Mouse (Mus musculus): ENCODE data around the gene Ggact. TPM values are rescaled to one million over a fixed set of nuclear protein-coding genes. Genes with fewer than 3 reads are reported as not detected.

Gene Ggact
- polyA plus RNA-seq, 1 experiment from 2014 or later: 10.5 TPM

DNA sequence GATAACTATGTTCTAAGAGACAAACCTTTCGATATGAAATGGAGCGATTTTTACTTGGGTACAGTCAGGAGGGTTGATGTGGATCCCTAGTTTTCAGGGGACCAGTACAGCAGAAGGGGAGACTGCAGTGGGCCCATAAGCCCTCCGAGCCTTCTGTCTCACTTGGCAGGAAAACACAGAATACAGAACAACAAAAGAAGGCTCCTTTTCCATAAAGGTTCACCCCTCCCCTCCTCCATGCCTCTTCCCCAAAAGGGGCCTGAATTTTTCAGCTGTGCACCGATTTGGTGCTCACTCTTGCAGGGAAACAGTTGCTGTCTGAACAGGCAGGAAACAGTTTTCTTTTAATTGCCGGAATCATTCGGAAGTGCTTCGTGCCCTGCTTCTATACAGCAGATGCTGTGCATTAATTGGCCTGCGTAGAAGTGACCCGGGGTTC, 31.3 kb downstream of the Ggact start:
- peaks cover 8% of the 10 kb centered on the region for H3K4me1 ChIP-seq (ENCODE audit: control insufficient read depth, insufficient read depth, low read length)
- no peaks in the 10 kb centered on the region for H3K27me3 ChIP-seq (ENCODE audit: control insufficient read depth, insufficient read depth, low read length)
- WGBS: 34% methylated on average over 9 of the region's 9 CpGs
- H3K9ac ChIP-seq (ENCODE audit: low read length): no peak overlapping the region
- H3K9me3 ChIP-seq (ENCODE audit: control insufficient read depth, low read length): no peaks in the 10 kb centered on the region
- DNase-seq (ENCODE audit: low spot score) (no peak), ATAC-seq (ENCODE audit: insufficient number of reproducible peaks, low FRiP score, low TSS enrichment, low read depth) (no peak)
- H3K36me3 ChIP-seq (ENCODE audit: control insufficient read depth, insufficient read depth, low read length): no peaks in the 10 kb centered on the region
- H3K4me2 ChIP-seq (ENCODE audit: low read depth, severe bottlenecking): no peak overlapping the region
- H3K4me3 ChIP-seq (ENCODE audit: low read depth, low read length): no peak overlapping the region
- H3K27ac ChIP-seq (replicated peaks; ENCODE audit: low read depth, low read length): 0 out of 2 replicates have a peak overlapping the region, but pooled peaks have one; percentile 15

DNA sequence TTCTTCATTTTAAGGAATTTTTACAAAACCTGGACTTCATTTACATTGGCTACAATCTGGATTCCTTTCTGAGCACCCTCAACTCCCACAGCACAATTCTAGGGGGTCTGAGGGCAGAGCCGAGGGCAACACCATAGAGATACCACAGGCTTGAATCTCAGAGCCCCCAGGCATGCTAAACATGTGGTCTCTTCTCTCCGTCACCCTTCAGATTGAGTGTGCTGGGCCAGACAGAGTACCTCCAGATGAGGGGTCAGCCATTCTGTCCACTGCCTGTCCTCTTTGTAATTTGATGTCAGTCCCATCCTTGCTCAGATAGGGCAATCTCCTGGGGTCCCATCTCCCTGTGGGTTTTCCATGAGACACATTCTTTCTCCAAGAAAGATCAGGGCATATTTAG, 31.9 kb downstream of the Ggact start:
- 50% methylated on average over 2 of the region's 2 CpGs for WGBS
- DNase-seq (ENCODE audit: low spot score) (no peak), ATAC-seq (ENCODE audit: insufficient number of reproducible peaks, low FRiP score, low TSS enrichment, low read depth) (0 out of 2 replicates have a peak, but pooled peaks have one; percentile 58)
- Histone ChIP-seq H3K9ac (ENCODE audit: low read length) (no peak overlapping the region), H3K27ac (replicated peaks; ENCODE audit: low read depth, low read length) (peak overlapping the region; percentile 15; the same call in 1 of the 2 replicates), H3K4me2 (ENCODE audit: low read depth, severe bottlenecking) (no peak overlapping the region), H3K9me3 (ENCODE audit: control insufficient read depth, low read length) (no peaks in the 10 kb centered on the region), H3K36me3 (ENCODE audit: control insufficient read depth, insufficient read depth, low read length) (no peaks in the 10 kb centered on the region), H3K4me3 (ENCODE audit: low read depth, low read length) (no peak overlapping the region), H3K4me1 (ENCODE audit: control insufficient read depth, insufficient read depth, low read length) (peaks cover 8% of the 10 kb centered on the region), H3K27me3 (ENCODE audit: control insufficient read depth, insufficient read depth, low read length) (no peaks in the 10 kb centered on the region)

DNA sequence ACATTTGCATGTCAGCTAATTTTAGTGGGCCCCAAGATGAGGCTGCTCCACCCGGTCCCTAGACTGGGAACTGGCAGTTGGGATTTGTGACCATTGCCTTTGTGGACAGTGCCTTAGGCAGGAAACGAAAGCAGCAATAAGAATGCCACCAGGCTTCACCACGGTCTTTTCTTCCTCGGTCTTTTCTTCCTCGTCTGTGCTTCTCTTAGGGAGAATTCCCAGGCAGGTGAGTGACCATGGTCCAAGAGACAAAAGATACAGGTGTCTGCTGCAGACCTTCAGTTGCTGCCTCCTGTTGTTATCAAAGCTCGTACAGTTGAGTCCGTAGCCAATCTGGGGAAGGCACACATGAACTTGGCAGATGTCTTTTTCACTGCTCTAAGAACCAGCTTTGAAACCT, 33.3 kb downstream of the Ggact start:
- H3K9me3 ChIP-seq (ENCODE audit: control insufficient read depth, low read length): no peaks in the 10 kb centered on the region
- peaks cover 10% of the 10 kb centered on the region for H3K4me1 ChIP-seq (ENCODE audit: control insufficient read depth, insufficient read depth, low read length)
- no peak overlapping the region for H3K4me3 ChIP-seq (ENCODE audit: low read depth, low read length)
- DNase-seq (ENCODE audit: low spot score): no peak
- ATAC-seq (ENCODE audit: insufficient number of reproducible peaks, low FRiP score, low TSS enrichment, low read depth): no peak
- no peaks in the 10 kb centered on the region for H3K27me3 ChIP-seq (ENCODE audit: control insufficient read depth, insufficient read depth, low read length)
- H3K27ac ChIP-seq (replicated peaks; ENCODE audit: low read depth, low read length): no peak overlapping the region
- WGBS: 76% methylated on average over 7 of the region's 7 CpGs
- H3K4me2 ChIP-seq (ENCODE audit: low read depth, severe bottlenecking): no peak overlapping the region
- no peak overlapping the region for H3K9ac ChIP-seq (ENCODE audit: low read length)
- no peaks in the 10 kb centered on the region for H3K36me3 ChIP-seq (ENCODE audit: control insufficient read depth, insufficient read depth, low read length)

DNA sequence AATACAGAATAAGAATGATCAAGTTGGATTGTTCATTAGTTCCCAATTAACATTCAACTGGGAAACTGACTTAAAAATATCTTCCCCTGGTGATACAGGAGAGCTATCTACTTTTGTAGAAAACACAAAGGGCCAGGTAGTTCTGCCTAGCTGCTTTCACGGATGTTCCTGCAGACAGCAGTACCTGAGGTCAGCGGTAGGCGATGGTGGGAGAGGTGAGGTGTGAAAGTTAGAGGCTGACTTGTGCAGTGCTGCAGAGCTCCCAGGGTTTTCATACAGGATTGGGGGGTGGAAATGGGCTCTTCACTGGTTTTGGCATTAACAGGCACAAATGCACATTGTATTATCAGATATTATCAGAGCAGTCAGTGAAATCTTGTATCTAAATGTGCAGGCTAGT, 35.8 kb downstream of the Ggact start:
- Histone ChIP-seq H3K9ac (ENCODE audit: low read length) (no peak overlapping the region), H3K9me3 (ENCODE audit: control insufficient read depth, low read length) (no peaks in the 10 kb centered on the region), H3K27me3 (ENCODE audit: control insufficient read depth, insufficient read depth, low read length) (no peaks in the 10 kb centered on the region), H3K36me3 (ENCODE audit: control insufficient read depth, insufficient read depth, low read length) (no peaks in the 10 kb centered on the region), H3K4me3 (ENCODE audit: low read depth, low read length) (no peak overlapping the region), H3K4me2 (ENCODE audit: low read depth, severe bottlenecking) (no peak overlapping the region), H3K4me1 (ENCODE audit: control insufficient read depth, insufficient read depth, low read length) (peaks cover 3% of the 10 kb centered on the region; the same call in 1 of the 2 replicates), H3K27ac (replicated peaks; ENCODE audit: low read depth, low read length) (no peak overlapping the region)
- 86% methylated on average over 3 of the region's 3 CpGs for WGBS
- DNase-seq (ENCODE audit: low spot score): no peak
- ATAC-seq (ENCODE audit: insufficient number of reproducible peaks, low FRiP score, low TSS enrichment, low read depth): no peak

DNA sequence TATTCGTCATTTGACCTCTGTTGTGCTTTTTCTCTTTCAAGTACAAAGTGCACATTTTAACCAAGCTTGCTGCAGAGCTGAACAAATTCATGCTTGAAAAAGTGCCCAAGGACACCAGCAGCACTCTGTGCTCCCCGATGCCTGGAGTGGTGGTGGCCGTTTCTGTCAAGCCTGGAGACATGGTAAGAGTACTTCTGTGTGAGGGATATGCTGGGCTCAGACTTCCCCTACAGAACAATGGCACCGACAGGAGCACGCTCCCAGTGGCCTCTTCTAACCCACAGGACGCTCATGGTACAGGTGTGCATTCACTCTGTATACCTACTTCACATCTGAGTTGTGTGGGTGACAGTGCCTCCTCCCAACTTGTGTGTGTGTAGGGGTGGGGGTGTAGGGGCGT, 36.8 kb downstream of the Ggact start:
- no peaks in the 10 kb centered on the region for H3K9me3 ChIP-seq (ENCODE audit: control insufficient read depth, low read length)
- H3K9ac ChIP-seq (ENCODE audit: low read length): no peak overlapping the region
- no peak for DNase-seq (ENCODE audit: low spot score)
- no peak overlapping the region for H3K27ac ChIP-seq (replicated peaks; ENCODE audit: low read depth, low read length)
- H3K4me2 ChIP-seq (ENCODE audit: low read depth, severe bottlenecking): no peak overlapping the region
- no peaks in the 10 kb centered on the region for H3K36me3 ChIP-seq (ENCODE audit: control insufficient read depth, insufficient read depth, low read length)
- ATAC-seq (ENCODE audit: insufficient number of reproducible peaks, low FRiP score, low TSS enrichment, low read depth): no peak
- no peak overlapping the region for H3K4me3 ChIP-seq (ENCODE audit: low read depth, low read length)
- H3K27me3 ChIP-seq (ENCODE audit: control insufficient read depth, insufficient read depth, low read length): no peaks in the 10 kb centered on the region
- H3K4me1 ChIP-seq (ENCODE audit: control insufficient read depth, insufficient read depth, low read length): peaks cover 5% of the 10 kb centered on the region; the same call in 1 of the 2 replicates
- 72% methylated on average over 7 of the region's 7 CpGs for WGBS

DNA sequence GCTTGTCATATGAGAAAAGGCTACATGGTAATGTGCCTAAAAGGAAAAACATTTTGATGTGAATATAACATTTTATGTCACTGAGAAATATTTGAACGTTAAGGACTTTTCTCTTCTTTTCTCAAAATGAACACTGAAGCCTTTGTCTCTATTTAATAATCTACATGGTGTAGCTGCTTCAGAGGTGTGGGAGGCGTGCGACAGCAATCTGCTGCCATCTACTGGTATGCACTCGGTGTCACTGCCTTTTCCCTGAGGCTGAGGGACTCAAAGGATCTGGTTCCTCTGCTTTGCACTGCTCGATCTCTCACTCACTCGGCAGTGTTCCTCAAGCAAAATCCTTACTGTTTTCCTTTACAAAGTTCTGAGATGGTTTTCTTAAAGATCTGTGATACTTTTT, 37.4 kb downstream of the Ggact start:
- no peak overlapping the region for H3K4me2 ChIP-seq (ENCODE audit: low read depth, severe bottlenecking)
- H3K4me3 ChIP-seq (ENCODE audit: low read depth, low read length): no peak overlapping the region
- no peaks in the 10 kb centered on the region for H3K27me3 ChIP-seq (ENCODE audit: control insufficient read depth, insufficient read depth, low read length)
- H3K4me1 ChIP-seq (ENCODE audit: control insufficient read depth, insufficient read depth, low read length): 0 out of 2 replicates have a peak, but pooled peaks cover 5% of the 10 kb centered on the region
- WGBS: 4% methylated on average over 6 of the region's 6 CpGs
- no peak overlapping the region for H3K27ac ChIP-seq (replicated peaks; ENCODE audit: low read depth, low read length)
- DNase-seq (ENCODE audit: low spot score) (peak; percentile 82), ATAC-seq (ENCODE audit: insufficient number of reproducible peaks, low FRiP score, low TSS enrichment, low read depth) (no peak)
- H3K9ac ChIP-seq (ENCODE audit: low read length): no peak overlapping the region
- no peaks in the 10 kb centered on the region for H3K36me3 ChIP-seq (ENCODE audit: control insufficient read depth, insufficient read depth, low read length)
- H3K9me3 ChIP-seq (ENCODE audit: control insufficient read depth, low read length): no peaks in the 10 kb centered on the region

DNA sequence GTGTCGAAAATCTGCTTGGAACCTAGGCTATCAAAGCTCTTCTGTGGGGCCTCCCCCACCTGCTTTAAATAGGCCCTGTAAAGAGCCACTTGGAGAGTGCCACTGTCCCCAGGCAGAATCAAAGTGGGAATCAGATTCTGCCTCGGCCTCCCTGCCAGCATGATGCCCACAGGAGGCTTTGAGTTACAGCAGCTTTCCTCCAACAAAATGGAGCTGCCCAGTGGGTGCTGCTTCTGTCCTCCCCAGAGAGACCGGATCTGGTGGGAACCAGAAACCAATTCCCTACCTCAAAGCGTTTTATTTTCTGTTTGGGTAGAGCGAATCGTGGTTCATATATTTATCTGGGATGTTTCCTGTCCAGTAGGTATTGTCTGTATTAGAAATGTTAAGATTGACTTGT, 37.9 kb downstream of the Ggact start:
- DNase-seq (ENCODE audit: low spot score): no peak
- ATAC-seq (ENCODE audit: insufficient number of reproducible peaks, low FRiP score, low TSS enrichment, low read depth): no peak
- no peaks in the 10 kb centered on the region for H3K27me3 ChIP-seq (ENCODE audit: control insufficient read depth, insufficient read depth, low read length)
- H3K9me3 ChIP-seq (ENCODE audit: control insufficient read depth, low read length): no peaks in the 10 kb centered on the region
- H3K4me1 ChIP-seq (ENCODE audit: control insufficient read depth, insufficient read depth, low read length): 0 out of 2 replicates have a peak, but pooled peaks cover 9% of the 10 kb centered on the region
- H3K27ac ChIP-seq (replicated peaks; ENCODE audit: low read depth, low read length): no peak overlapping the region
- H3K4me3 ChIP-seq (ENCODE audit: low read depth, low read length): no peak overlapping the region
- 47% methylated on average over 6 of the region's 6 CpGs for WGBS
- no peak overlapping the region for H3K4me2 ChIP-seq (ENCODE audit: low read depth, severe bottlenecking)
- H3K9ac ChIP-seq (ENCODE audit: low read length): no peak overlapping the region
- H3K36me3 ChIP-seq (ENCODE audit: control insufficient read depth, insufficient read depth, low read length): no peaks in the 10 kb centered on the region

DNA sequence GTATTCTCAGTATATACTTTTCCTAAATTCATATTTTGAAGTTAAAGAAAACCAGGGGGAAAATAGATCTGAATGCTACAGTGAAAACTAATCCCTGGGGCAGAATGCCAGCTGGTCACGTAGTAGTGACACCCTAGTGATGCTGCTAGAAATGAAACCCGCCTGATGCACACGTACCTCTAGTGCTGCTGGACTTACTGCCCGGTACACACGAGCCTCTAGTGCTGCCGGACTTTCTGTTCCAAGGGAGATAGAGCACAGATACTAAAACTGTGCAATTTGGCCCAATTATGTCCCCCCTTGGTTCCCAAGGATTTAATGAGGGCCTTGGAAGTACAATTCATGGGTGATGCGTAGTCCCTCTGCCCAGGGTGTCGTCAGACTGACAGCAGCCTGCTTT, 38.5 kb downstream of the Ggact start:
- no peak for DNase-seq (ENCODE audit: low spot score)
- Histone ChIP-seq H3K4me3 (ENCODE audit: low read depth, low read length) (no peak overlapping the region), H3K9me3 (ENCODE audit: control insufficient read depth, low read length) (no peaks in the 10 kb centered on the region), H3K4me2 (ENCODE audit: low read depth, severe bottlenecking) (no peak overlapping the region), H3K36me3 (ENCODE audit: control insufficient read depth, insufficient read depth, low read length) (no peaks in the 10 kb centered on the region), H3K4me1 (ENCODE audit: control insufficient read depth, insufficient read depth, low read length) (0 out of 2 replicates have a peak, but pooled peaks cover 10% of the 10 kb centered on the region), H3K27me3 (ENCODE audit: control insufficient read depth, insufficient read depth, low read length) (no peaks in the 10 kb centered on the region), H3K27ac (replicated peaks; ENCODE audit: low read depth, low read length) (no peak overlapping the region), H3K9ac (ENCODE audit: low read length) (no peak overlapping the region)
- no peak for ATAC-seq (ENCODE audit: insufficient number of reproducible peaks, low FRiP score, low TSS enrichment, low read depth)
- 58% methylated on average over 8 of the region's 8 CpGs for WGBS

DNA sequence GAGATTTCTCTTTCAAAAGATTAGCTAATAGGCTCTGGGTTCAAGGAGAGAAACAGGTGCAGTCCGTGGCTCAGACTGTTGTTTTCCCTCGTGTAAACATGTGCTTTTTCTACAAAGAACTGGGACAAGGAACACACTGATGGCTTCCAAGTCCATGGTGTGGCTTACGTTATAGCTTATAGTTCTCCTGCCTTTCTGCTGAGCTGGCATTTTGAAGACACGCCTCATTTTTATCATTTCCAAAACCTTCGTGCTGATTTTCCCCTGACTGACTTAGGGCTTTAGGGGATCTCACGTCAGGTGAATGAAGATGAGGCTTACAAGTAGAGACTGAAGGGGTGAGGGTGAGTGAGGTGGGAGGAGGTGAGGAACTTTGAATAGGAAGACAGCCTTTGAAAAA, 40.9 kb downstream of the Ggact start:
- DNase-seq (ENCODE audit: low spot score) (no peak), ATAC-seq (ENCODE audit: insufficient number of reproducible peaks, low FRiP score, low TSS enrichment, low read depth) (no peak)
- H3K9me3 ChIP-seq (ENCODE audit: control insufficient read depth, low read length): no peaks in the 10 kb centered on the region
- H3K4me1 ChIP-seq (ENCODE audit: control insufficient read depth, insufficient read depth, low read length): 0 out of 2 replicates have a peak, but pooled peaks cover 10% of the 10 kb centered on the region
- no peak overlapping the region for H3K9ac ChIP-seq (ENCODE audit: low read length)
- H3K36me3 ChIP-seq (ENCODE audit: control insufficient read depth, insufficient read depth, low read length): no peaks in the 10 kb centered on the region
- H3K27me3 ChIP-seq (ENCODE audit: control insufficient read depth, insufficient read depth, low read length): no peaks in the 10 kb centered on the region
- H3K27ac ChIP-seq (replicated peaks; ENCODE audit: low read depth, low read length): no peak overlapping the region
- H3K4me2 ChIP-seq (ENCODE audit: low read depth, severe bottlenecking): no peak overlapping the region
- no peak overlapping the region for H3K4me3 ChIP-seq (ENCODE audit: low read depth, low read length)
- WGBS: 77% methylated on average over 6 of the region's 6 CpGs

Data from limb, embryonic 11.5 days (tissue).